Mouse (Mus musculus) limb, embryonic 11.5 days (tissue): Measurements from ENCODE around the gene Adcy10. TPM values are rescaled to one million over a fixed set of nuclear protein-coding genes. Genes with fewer than 3 reads are reported as not detected.

ENCODE experiments used
- ATAC-seq: fragments of 200-750 bp; cut with Nextera tagmentation; 2 replicates; pipeline ENCODE4 v1.8.0; 2017; ENCODE audit warnings: low read depth; ENCODE audit not compliant: insufficient number of reproducible peaks, low FRiP score, low TSS enrichment
- DNase-seq: peaks from one replicate; pipeline ENCODE4 v3.0.0-alpha.2; 2015; ENCODE audit warnings: low spot score
- H3K27ac ChIP-seq: fragments of 300-500 bp; sonication (generic); replicated peaks from 2 replicates; pipeline ENCODE4 v1.5.1; 2014; ENCODE audit warnings: low read depth, mild to moderate bottlenecking, low read length
- H3K27me3 ChIP-seq: fragments of 300-500 bp; sonication (generic); 2 replicates; pipeline ENCODE4 v1.6.1; 2014; ENCODE audit warnings: mild to moderate bottlenecking, low read length, mixed read lengths; ENCODE audit not compliant: control insufficient read depth, insufficient read depth
- H3K36me3 ChIP-seq: fragments of 300-500 bp; sonication (generic); 2 replicates; pipeline ENCODE4 v1.6.1; 2014; ENCODE audit warnings: mild to moderate bottlenecking, low read length, moderate library complexity, mixed read lengths; ENCODE audit not compliant: control insufficient read depth, insufficient read depth
- H3K4me1 ChIP-seq: fragments of 300-500 bp; sonication (generic); 2 replicates; pipeline ENCODE4 v1.6.1; 2014; ENCODE audit warnings: low read length, mixed read lengths; ENCODE audit not compliant: control insufficient read depth, insufficient read depth
- H3K4me2 ChIP-seq: fragments of 300-500 bp; sonication (generic); 2 replicates; pipeline ENCODE4 v1.6.1; 2014; ENCODE audit warnings: low read depth, mild to moderate bottlenecking, moderate library complexity; ENCODE audit not compliant: severe bottlenecking
- H3K4me3 ChIP-seq: fragments of 300-500 bp; sonication (generic); 2 replicates; pipeline ENCODE4 v1.5.1; 2014; ENCODE audit warnings: low read depth, low read length
- H3K9ac ChIP-seq: fragments of 300-500 bp; sonication (generic); 2 replicates; pipeline ENCODE4 v1.6.1; 2014; ENCODE audit warnings: mild to moderate bottlenecking, low read length
- H3K9me3 ChIP-seq: fragments of 300-500 bp; sonication (generic); 2 replicates; pipeline ENCODE4 v1.6.1; 2016; ENCODE audit warnings: low read length; ENCODE audit not compliant: control insufficient read depth
- WGBS: fragments of 180-500 bp; shearing (Covaris S2); extraction: QIAGEN DNeasy Blood & Tissue Kit; methylation state at CpG from one replicate; pipeline ENCODE4 v1.1.7; 2014; 5-methylcytosine and 5-hydroxymethylcytosine counted together
- polyA plus RNA-seq: library from polyadenylated mRNA; unstranded; fragments of >200 nt; fragmentation: Nextera tagmentation; extraction: Ambion mirVana; gene quantifications from 2 replicates; pipeline ENCODE4 v1.2.1, GENCODE M21; 2014

Gene Adcy10
- polyA plus RNA-seq, 1 experiment from 2014 or later, result not detected

GRCm38 (mm10) chr1:165498856-165499255 lies 13.9 kb downstream of the Adcy10 start:
- DNase-seq (no peak), ATAC-seq (no peak)
- Histone ChIP-seq H3K27ac (no peak overlapping the region), H3K4me2 (no peak overlapping the region), H3K36me3 (no peaks in the 10 kb centered on the region), H3K4me1 (no peaks in the 10 kb centered on the region), H3K9ac (no peak overlapping the region), H3K4me3 (no peak overlapping the region), H3K9me3 (no peaks in the 10 kb centered on the region), H3K27me3 (no peaks in the 10 kb centered on the region)
- 62% methylated on average over 3 of the region's 3 CpGs for WGBS

DNA sequence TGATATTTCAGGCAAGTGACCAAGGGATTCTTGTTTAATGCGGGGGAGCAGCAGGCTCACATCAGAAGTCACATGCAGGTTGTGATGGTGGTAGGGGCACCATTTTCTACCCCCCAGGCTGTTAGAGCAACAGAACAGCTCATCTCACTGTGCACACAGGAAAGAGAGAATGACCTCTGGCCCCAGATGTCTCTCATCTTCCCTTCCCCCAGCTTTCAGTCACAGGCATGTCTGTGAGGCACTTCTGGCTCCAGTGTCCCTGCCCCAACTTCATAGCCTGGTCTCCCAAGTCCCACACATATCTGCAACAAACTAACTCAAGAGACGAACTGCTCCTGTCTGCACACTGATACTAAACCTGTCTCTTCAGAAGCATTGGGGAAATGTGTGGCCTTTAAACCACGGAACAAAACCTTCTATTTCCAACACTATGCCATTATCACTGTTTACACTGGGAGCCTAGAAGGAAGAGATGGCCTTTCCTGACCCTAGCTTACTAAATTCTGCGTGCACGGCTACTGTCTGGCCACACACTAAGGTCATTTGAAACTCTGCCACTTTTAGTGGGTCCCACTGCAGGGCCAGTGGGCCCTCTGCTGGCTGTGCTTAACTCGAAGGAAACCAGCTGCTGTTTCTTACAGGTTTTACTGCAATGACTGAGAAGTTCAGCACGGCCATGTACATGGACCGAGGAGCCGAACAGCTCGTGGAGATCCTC lies 18.5 kb downstream of the Adcy10 start:
- H3K4me2 ChIP-seq, result no peak overlapping the region
- H3K36me3 ChIP-seq, result no peaks in the 10 kb centered on the region
- H3K9me3 ChIP-seq, result no peaks in the 10 kb centered on the region
- H3K27me3 ChIP-seq, result no peaks in the 10 kb centered on the region
- DNase-seq (peak; percentile 47), ATAC-seq (peak; percentile 60; the same call in 1 of the 2 replicates)
- WGBS, result 40% methylated on average over 10 of the region's 10 CpGs
- no peak overlapping the region for H3K4me3 ChIP-seq
- no peak overlapping the region for H3K27ac ChIP-seq
- no peak overlapping the region for H3K9ac ChIP-seq
- H3K4me1 ChIP-seq, result no peaks in the 10 kb centered on the region

- WGBS, result 86% methylated on average over 6 of the region's 6 CpGs
Measured at GRCm38 (mm10) chr1:165506303-165506702, 21.3 kb downstream of the Adcy10 start.

DNA sequence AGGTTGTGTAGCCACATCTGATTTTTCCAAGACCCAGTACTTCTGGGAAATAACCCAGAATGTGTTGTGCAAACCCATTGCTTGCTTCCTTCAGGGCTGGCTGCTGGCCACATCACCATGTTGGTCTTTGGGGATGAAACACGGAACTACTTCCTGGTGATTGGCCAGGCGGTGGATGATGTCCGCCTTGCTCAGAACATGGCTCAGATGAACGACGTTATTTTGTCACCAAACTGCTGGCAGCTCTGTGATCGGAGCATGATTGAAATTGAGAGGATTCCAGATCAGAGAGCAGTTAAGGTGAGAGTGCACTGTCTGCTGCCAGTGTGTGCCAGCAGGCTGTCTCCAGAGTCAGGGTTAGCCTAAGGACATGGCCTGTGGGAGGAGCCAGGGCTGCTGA lies 25.2 kb downstream of the Adcy10 start:
- WGBS, result 88% methylated on average over 6 of the region's 6 CpGs
- Histone ChIP-seq H3K4me3 (no peak overlapping the region), H3K4me1 (no peaks in the 10 kb centered on the region), H3K9me3 (no peaks in the 10 kb centered on the region), H3K9ac (no peak overlapping the region), H3K4me2 (no peak overlapping the region), H3K36me3 (no peaks in the 10 kb centered on the region), H3K27me3 (no peaks in the 10 kb centered on the region), H3K27ac (no peak overlapping the region)
- ATAC-seq (no peak), DNase-seq (no peak)

More at GRCm38 (mm10) chr1:165506303-165506702, 21.3 kb downstream of the Adcy10 start:
- no peak overlapping the region for H3K4me2 ChIP-seq
- no peaks in the 10 kb centered on the region for H3K36me3 ChIP-seq
- H3K4me3 ChIP-seq, result no peak overlapping the region
- no peaks in the 10 kb centered on the region for H3K4me1 ChIP-seq
- no peak overlapping the region for H3K9ac ChIP-seq
- DNase-seq (no peak), ATAC-seq (no peak)
- H3K27me3 ChIP-seq, result no peaks in the 10 kb centered on the region
- H3K9me3 ChIP-seq, result no peaks in the 10 kb centered on the region
- no peak overlapping the region for H3K27ac ChIP-seq

- Histone ChIP-seq H3K4me3 (no peak overlapping the region), H3K9me3 (no peaks in the 10 kb centered on the region), H3K27ac (no peak overlapping the region), H3K4me2 (no peak overlapping the region), H3K27me3 (no peaks in the 10 kb centered on the region), H3K4me1 (no peaks in the 10 kb centered on the region), H3K36me3 (no peaks in the 10 kb centered on the region), H3K9ac (no peak overlapping the region)
- ATAC-seq, result no peak
- 86% methylated on average over 7 of the region's 7 CpGs for WGBS
- no peak for DNase-seq
Measured at GRCm38 (mm10) chr1:165520716-165521115, 35.7 kb downstream of the Adcy10 start.

DNA sequence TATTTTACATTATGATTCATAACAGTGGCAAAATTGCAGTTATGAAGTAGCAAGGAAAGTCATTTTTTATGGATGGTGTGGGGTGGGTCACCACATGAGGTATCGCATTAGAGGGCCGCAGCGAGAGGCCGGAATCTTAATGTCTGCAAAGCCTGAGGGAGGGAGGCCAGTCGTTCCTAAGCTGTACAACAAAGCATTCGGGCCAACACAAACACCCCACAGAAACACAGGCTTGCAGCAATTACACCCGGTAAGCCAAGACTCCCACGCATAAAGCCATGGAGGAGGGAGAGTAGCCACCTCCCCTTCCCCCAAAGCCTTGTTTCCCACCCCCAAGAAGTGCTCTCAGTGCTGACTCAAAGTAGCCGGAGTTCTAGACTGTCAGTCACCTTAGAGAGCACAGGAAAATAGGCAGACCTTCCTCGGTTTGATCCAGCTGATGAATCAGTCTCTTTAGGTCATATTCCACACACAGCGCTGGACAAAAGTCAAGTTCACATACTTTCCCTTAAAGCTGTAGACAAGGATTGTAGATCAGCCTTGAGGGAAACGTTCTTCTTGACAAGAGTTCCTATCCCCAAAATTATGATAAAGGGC lies 51.2 kb downstream of the Adcy10 start:
- Histone ChIP-seq H3K4me2 (no peak overlapping the region), H3K27ac (no peak overlapping the region), H3K9me3 (no peaks in the 10 kb centered on the region), H3K9ac (no peak overlapping the region), H3K4me1 (no peaks in the 10 kb centered on the region), H3K4me3 (no peak overlapping the region), H3K36me3 (no peaks in the 10 kb centered on the region), H3K27me3 (no peaks in the 10 kb centered on the region)
- 74% methylated on average over 12 of the region's 12 CpGs for WGBS
- DNase-seq, result no peak
- no peak for ATAC-seq

DNA sequence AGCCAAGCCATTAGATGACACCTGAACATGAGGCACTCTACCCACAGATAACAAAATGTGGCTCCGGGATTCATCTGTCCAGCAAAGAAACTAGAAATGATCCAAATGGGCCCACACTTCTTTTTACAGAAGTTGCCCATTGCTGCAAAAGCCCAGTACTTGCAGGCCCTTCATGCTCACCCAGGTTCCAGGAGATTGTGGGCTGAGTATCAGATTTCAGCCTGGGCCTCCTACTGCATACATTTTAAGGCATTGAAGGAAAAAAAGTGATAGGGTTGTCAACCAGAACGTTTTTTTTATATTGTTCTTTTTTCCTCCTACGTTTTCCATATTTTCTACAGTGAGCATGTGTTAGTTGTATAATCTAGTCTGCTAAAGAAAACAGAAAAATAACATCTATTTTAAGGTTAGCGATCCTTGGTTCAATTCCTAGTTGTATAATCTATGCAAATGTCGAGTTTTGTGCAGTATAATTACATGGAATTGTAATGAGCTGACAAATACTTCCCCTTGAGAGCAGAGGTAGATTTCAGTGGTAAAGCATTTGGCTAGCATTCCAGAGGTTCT lies 52.3 kb downstream of the Adcy10 start:
- Histone ChIP-seq H3K36me3 (no peaks in the 10 kb centered on the region), H3K4me3 (no peak overlapping the region), H3K27ac (no peak overlapping the region), H3K4me2 (no peak overlapping the region), H3K4me1 (no peaks in the 10 kb centered on the region), H3K9me3 (no peaks in the 10 kb centered on the region), H3K9ac (no peak overlapping the region), H3K27me3 (no peaks in the 10 kb centered on the region)
- WGBS, result 66% methylated on average over 5 of the region's 5 CpGs
- DNase-seq (no peak), ATAC-seq (no peak)

- Histone ChIP-seq H3K9ac (no peak overlapping the region), H3K4me3 (no peak overlapping the region), H3K4me2 (no peak overlapping the region), H3K27me3 (no peaks in the 10 kb centered on the region), H3K4me1 (no peaks in the 10 kb centered on the region), H3K27ac (no peak overlapping the region), H3K9me3 (peaks cover 3% of the 10 kb centered on the region; the same call in 1 of the 2 replicates), H3K36me3 (no peaks in the 10 kb centered on the region)
- DNase-seq (no peak), ATAC-seq (no peak)
- 79% methylated on average over 2 of the region's 2 CpGs for WGBS
Measured at GRCm38 (mm10) chr1:165556711-165557110, 71.7 kb downstream of the Adcy10 start.
